In genomic region chr3:98381677-98382245, GRCm38 (mm10) we compare ENCODE assay signal across 8 mouse cellular contexts. TPM values are rescaled to one million over a fixed set of nuclear protein-coding genes. Genes with fewer than 3 reads are reported as not detected.
A peak's percentile ranks its signal among the peaks of the same experiment; 100 is the strongest.
DNase-seq lines count a peak whose midpoint lies in the region; ATAC-seq and TF ChIP-seq lines count a peak whose summit lies in the region.

No protein-coding gene starts in this region.

- DNase-seq in lung, adult 2 months: no peak
- DNase-seq in lung, postnatal 25 days (ENCODE audit: low spot score): no peak
- peak; percentile 38 for DNase-seq in embryonic facial prominence, embryonic 11.5 days (ENCODE audit: low spot score)
- peak; percentile 66 for DNase-seq in intestine, embryonic 14.5 days (ENCODE audit: low spot score)
- DNase-seq in thymus, postnatal 36 days: no peak
- no peak for DNase-seq in layer of hippocampus, adult 8-10 months (ENCODE audit: low spot score in 2 of 2)
- DNase-seq in adrenal gland, adult 2 months: no peak

- no peak overlapping the region for H3K27ac ChIP-seq in embryonic facial prominence, embryonic 11.5 days (replicated peaks; ENCODE audit: low read depth, low read length)
- peak overlapping the region; percentile 69; the same call in 1 of the 2 replicates for H3K27ac ChIP-seq in intestine, embryonic 14.5 days (ENCODE audit: low read depth)
- no peak overlapping the region for H3K27ac ChIP-seq in neural tube, embryonic 12.5 days

- no peaks in the 10 kb centered on the region for H3K9me3 ChIP-seq in embryonic facial prominence, embryonic 11.5 days (replicated peaks; ENCODE audit: control insufficient read depth, low read length)
- H3K9me3 ChIP-seq in intestine, embryonic 14.5 days (ENCODE audit: control insufficient read depth, low read length): no peaks in the 10 kb centered on the region
- H3K9me3 ChIP-seq in neural tube, embryonic 12.5 days: no peaks in the 10 kb centered on the region

- H3K4me3 ChIP-seq in lung, adult 2 months (replicated peaks; ENCODE audit: extremely low read depth, low read depth, low read length): peak overlapping the region; percentile 86
- peak overlapping the region; percentile 87 for H3K4me3 ChIP-seq in embryonic facial prominence, embryonic 11.5 days (ENCODE audit: low read depth, low read length)
- peak overlapping the region; percentile 95 for H3K4me3 ChIP-seq in intestine, embryonic 14.5 days (ENCODE audit: low read depth, low read length)
- H3K4me3 ChIP-seq in neural tube, embryonic 12.5 days: peak overlapping the region; percentile 86

- WGBS in lung, adult 2 months: 10% methylated on average over 17 of the region's 17 CpGs
- WGBS in embryonic facial prominence, embryonic 11.5 days: 8% methylated on average over 17 of the region's 17 CpGs
- 9% methylated on average over 17 of the region's 17 CpGs for WGBS in intestine, embryonic 14.5 days
- WGBS in neural tube, embryonic 12.5 days: 9% methylated on average over 17 of the region's 17 CpGs

- peak overlapping the region; percentile 95 for H3K9ac ChIP-seq in embryonic facial prominence, embryonic 11.5 days (replicated peaks; ENCODE audit: low read length)
- H3K9ac ChIP-seq in intestine, embryonic 14.5 days (ENCODE audit: low read length): peak overlapping the region; percentile 83
- H3K9ac ChIP-seq in neural tube, embryonic 12.5 days: peak overlapping the region; percentile 93

- H3K36me3 ChIP-seq in embryonic facial prominence, embryonic 11.5 days (replicated peaks; ENCODE audit: control insufficient read depth, insufficient read depth, low read depth, low read length): no peaks in the 10 kb centered on the region
- no peaks in the 10 kb centered on the region for H3K36me3 ChIP-seq in intestine, embryonic 14.5 days (ENCODE audit: control insufficient read depth, insufficient read depth, low read length)
- H3K36me3 ChIP-seq in neural tube, embryonic 12.5 days: no peaks in the 10 kb centered on the region

- H3K4me1 ChIP-seq in lung, adult 2 months (ENCODE audit: control insufficient read depth, insufficient read depth, low read length): peaks cover 9% of the 10 kb centered on the region
- no peaks in the 10 kb centered on the region for H3K4me1 ChIP-seq in embryonic facial prominence, embryonic 11.5 days (ENCODE audit: control insufficient read depth, insufficient read depth, low read length)
- H3K4me1 ChIP-seq in intestine, embryonic 14.5 days (replicated peaks; ENCODE audit: control insufficient read depth, insufficient read depth, low read length): peaks cover 17% of the 10 kb centered on the region
- H3K4me1 ChIP-seq in neural tube, embryonic 12.5 days: peaks cover 18% of the 10 kb centered on the region

- no peak for TF ChIP-seq POLR2A in lung, adult 2 months (IDR thresholded peaks at IDR 0.05; ENCODE audit: borderline replicate concordance, extremely low read depth, low read depth, low read length)

- peak overlapping the region; percentile 88 for H3K4me2 ChIP-seq in embryonic facial prominence, embryonic 11.5 days (ENCODE audit: low read depth, low read length)
- H3K4me2 ChIP-seq in intestine, embryonic 14.5 days (ENCODE audit: low read length): peak overlapping the region; percentile 98
- H3K4me2 ChIP-seq in neural tube, embryonic 12.5 days (replicated peaks): peak overlapping the region; percentile 83

- no peaks in the 10 kb centered on the region for H3K27me3 ChIP-seq in embryonic facial prominence, embryonic 11.5 days (ENCODE audit: control insufficient read depth, insufficient read depth, low read length)
- H3K27me3 ChIP-seq in intestine, embryonic 14.5 days (replicated peaks; ENCODE audit: control insufficient read depth, insufficient read depth, low read length): no peaks in the 10 kb centered on the region
- H3K27me3 ChIP-seq in neural tube, embryonic 12.5 days (replicated peaks): no peaks in the 10 kb centered on the region

- no peak for TF ChIP-seq CTCF in lung, adult 2 months (IDR thresholded peaks at IDR 0.05; ENCODE audit: insufficient read depth, low read length)

- ATAC-seq in embryonic facial prominence, embryonic 11.5 days (replicated peaks; ENCODE audit: insufficient number of reproducible peaks, low FRiP score, low TSS enrichment, low read depth): no peak; the same call in 1 of the 2 replicates
- ATAC-seq in intestine, embryonic 14.5 days (replicated peaks; ENCODE audit: low FRiP score, low TSS enrichment, low read depth): peak; percentile 34
- ATAC-seq in neural tube, embryonic 12.5 days (ENCODE audit: low FRiP score, low read depth): peak; percentile 30; the same call in 1 of the 2 replicates

RNA-seq across cellular contexts. Expression of gene Zfp697, which starts 0.5 kb away (rescaled TPM):
- 17.0 and 17.9 TPM in 2 replicates for polyA plus RNA-seq in lung, adult 2 months (2012; rRNA removed)
- polyA plus RNA-seq in embryonic facial prominence, embryonic 11.5 days (2014; fragmentation: Nextera tagmentation; extraction: Ambion mirVana): 9.7 and 9.9 TPM in 2 replicates
- 9.9 and 11.5 TPM in 2 replicates for polyA plus RNA-seq in intestine, embryonic 14.5 days (2014; fragmentation: Nextera tagmentation; extraction: Ambion mirVana)
- 11.8 and 12.3 TPM in 2 replicates for polyA plus RNA-seq in neural tube, embryonic 12.5 days (2016; fragmentation: Nextera tagmentation; extraction: Ambion mirVana)
- total RNA-seq in layer of hippocampus, adult 8-10 months (2022): 10 to 100 TPM; 27.1 to 32.6 (median 27.9) TPM
- 1 to 10 TPM; 3.3 to 7.8 TPM for total RNA-seq in adrenal gland, adult 2 months (2021)
- polyA plus RNA-seq in adrenal gland, adult 2 months (2012; rRNA removed): 4.3 and 5.0 TPM in 2 replicates

RNA-seq across cellular contexts. Expression of gene Phgdh, which starts 42.0 kb away (rescaled TPM):
- polyA plus RNA-seq in lung, adult 2 months (2012; rRNA removed): 19.8 and 21.4 TPM in 2 replicates
- 302 and 306 TPM in 2 replicates for polyA plus RNA-seq in embryonic facial prominence, embryonic 11.5 days (2014; fragmentation: Nextera tagmentation; extraction: Ambion mirVana)
- 290 and 310 TPM in 2 replicates for polyA plus RNA-seq in intestine, embryonic 14.5 days (2014; fragmentation: Nextera tagmentation; extraction: Ambion mirVana)
- 206 and 215 TPM in 2 replicates for polyA plus RNA-seq in neural tube, embryonic 12.5 days (2016; fragmentation: Nextera tagmentation; extraction: Ambion mirVana)
- 10 to 100 TPM; 61.3 to 72.1 (median 67.5) TPM for total RNA-seq in layer of hippocampus, adult 8-10 months (2022)
- 10 to 100 TPM in 1 of 2 experiments, 1 to 10 TPM in 1; 9.7 to 22.3 TPM for total RNA-seq in adrenal gland, adult 2 months (2021)
- polyA plus RNA-seq in adrenal gland, adult 2 months (2012; rRNA removed): 16.6 and 25.8 TPM in 2 replicates

Comparison
In these comparisons a context has a peak if more than half of its experiments do, and no peak if none do; other contexts are left out.
1. DNase-seq: peak in embryonic facial prominence, embryonic 11.5 days (single experiment) and intestine, embryonic 14.5 days (single experiment); none in lung, adult 2 months (single experiment), lung, postnatal 25 days (single experiment), thymus, postnatal 36 days (0 of 2), layer of hippocampus, adult 8-10 months (0 of 2) and adrenal gland, adult 2 months (single experiment).
2. Peak in every context shown above with its lines, with median percentiles within 50 percentile points of each other: H3K4me3 ChIP-seq, H3K4me2 ChIP-seq and H3K9ac ChIP-seq.